Mouse (Mus musculus) testis, adult 2 months (tissue): Measurements from ENCODE around the gene Efcab5.

ENCODE experiments used
- CTCF ChIP-seq: fragments of 200-500 bp; IDR thresholded peaks from 2 replicates; pipeline ENCODE4 v1.5.1; 2012; ENCODE audit warnings: low read depth, mild to moderate bottlenecking, inconsistent platforms, low read length, moderate library complexity; ENCODE audit not compliant: control insufficient read depth, insufficient read depth, insufficient replicate concordance
- POLR2A ChIP-seq: fragments of 200-500 bp; IDR thresholded peaks from 2 replicates; pipeline ENCODE4 v1.6.1; 2012; ENCODE audit warnings: low read depth, mild to moderate bottlenecking, inconsistent platforms, low read length, moderate library complexity; ENCODE audit not compliant: control insufficient read depth

DNA sequence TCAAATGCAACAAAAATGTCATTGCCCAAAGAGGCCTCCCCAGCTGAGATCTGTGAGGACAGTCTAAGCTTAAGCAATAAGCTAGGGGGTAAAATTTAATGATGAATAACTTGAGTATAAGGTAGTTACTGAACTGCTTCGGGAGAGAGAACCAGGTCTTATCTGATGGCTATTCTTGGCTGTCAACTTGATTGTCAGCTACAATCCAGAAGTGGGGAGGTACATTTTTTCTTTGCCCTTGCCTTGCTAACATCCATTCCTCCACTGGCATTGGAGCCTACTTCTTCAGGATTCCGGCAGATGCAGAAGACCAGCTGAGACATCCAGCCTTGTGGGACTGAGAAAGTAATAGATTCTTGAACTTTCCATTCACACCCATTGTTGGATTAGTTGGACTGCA is 101.8 kb downstream of the Efcab5 start:
- TF ChIP-seq CTCF (no peak), POLR2A (no peak)
